Mouse (Mus musculus) limb, embryonic 14.5 days (tissue): ENCODE measurements around the gene Rictor. TPM values are rescaled to one million over a fixed set of nuclear protein-coding genes. Genes with fewer than 3 reads are reported as not detected.
A peak's percentile ranks its signal among the peaks of the same experiment; 100 is the strongest.

Experiments
- ATAC-seq: fragments of 200-750 bp; cut with Nextera tagmentation; 2 replicates; pipeline ENCODE4 v1.8.0; 2017; ENCODE audit warnings: low read depth, moderate number of reproducible peaks, moderate TSS enrichment; ENCODE audit not compliant: low FRiP score
- DNase-seq: peaks from one replicate; pipeline ENCODE4 v3.0.0-alpha.2; 2015; ENCODE audit warnings: low spot score
- H3K27ac ChIP-seq: fragments of 300-500 bp; sonication (generic); replicated peaks from 2 replicates; pipeline ENCODE4 v1.5.1; 2014; ENCODE audit warnings: low read depth, mild to moderate bottlenecking, low read length, moderate library complexity, mixed read lengths
- H3K27me3 ChIP-seq: fragments of 300-500 bp; sonication (generic); 2 replicates; pipeline ENCODE4 v1.6.1; 2014; ENCODE audit warnings: low read length, mixed read lengths; ENCODE audit not compliant: control insufficient read depth, insufficient read depth
- H3K36me3 ChIP-seq: fragments of 300-500 bp; sonication (generic); 2 replicates; pipeline ENCODE4 v1.6.1; 2014; ENCODE audit warnings: mild to moderate bottlenecking, low read length, moderate library complexity, mixed read lengths; ENCODE audit not compliant: control insufficient read depth, insufficient read depth
- H3K4me1 ChIP-seq: fragments of 300-500 bp; sonication (generic); 2 replicates; pipeline ENCODE4 v1.6.1; 2014; ENCODE audit warnings: antibody characterized with exemption, low read length, mixed read lengths; ENCODE audit not compliant: control insufficient read depth, insufficient read depth
- H3K4me2 ChIP-seq: fragments of 300-500 bp; sonication (generic); replicated peaks from 2 replicates; pipeline ENCODE4 v1.6.1; 2014; ENCODE audit warnings: low read depth, mild to moderate bottlenecking, low read length, moderate library complexity; ENCODE audit not compliant: severe bottlenecking
- H3K4me3 ChIP-seq: fragments of 300-500 bp; sonication (generic); replicated peaks from 2 replicates; pipeline ENCODE4 v1.5.1; 2014; ENCODE audit warnings: low read length
- H3K9ac ChIP-seq: fragments of 300-500 bp; sonication (generic); 2 replicates; pipeline ENCODE4 v1.6.1; 2014; ENCODE audit warnings: mild to moderate bottlenecking, low read depth, low read length, moderate library complexity; ENCODE audit not compliant: severe bottlenecking
- H3K9me3 ChIP-seq: fragments of 300-500 bp; sonication (generic); 2 replicates; pipeline ENCODE4 v1.6.1; 2016; ENCODE audit warnings: low read length; ENCODE audit not compliant: control insufficient read depth
- POLR2A ChIP-seq: fragments of 200-500 bp; IDR thresholded peaks from 2 replicates; pipeline ENCODE4 v1.8.0; 2012; ENCODE audit warnings: inconsistent platforms, mild to moderate bottlenecking, moderate library complexity, borderline replicate concordance; ENCODE audit not compliant: insufficient read depth, insufficient read length; ENCODE audit errors: extremely low read depth
- WGBS: fragments of 180-500 bp; shearing (Covaris S2); extraction: QIAGEN DNeasy Blood & Tissue Kit; methylation state at CpG from one replicate; pipeline ENCODE4 v1.1.7; 2014; 5-methylcytosine and 5-hydroxymethylcytosine counted together
- polyA plus RNA-seq, 2 experiments: library from polyadenylated mRNA; depleted of rRNA in 1 of 2; stranded (reverse) in 1 of 2; unstranded in 1 of 2; fragments of >200 nt; fragmentation: Nextera tagmentation in 1 of 2; extraction: Ambion mirVana in 1 of 2; gene quantifications; 2 replicates each; pipeline versions ENCODE4 v1.2.1 to v1.2.3; 2012 to 2014

Gene Rictor
- polyA plus RNA-seq, 2 experiments, result 12.1 to 37.8 TPM

- Histone ChIP-seq H3K27ac (no peak overlapping the region), H3K4me1 (peaks cover 18% of the 10 kb centered on the region), H3K36me3 (no peaks in the 10 kb centered on the region), H3K9ac (peak overlapping the region; percentile 90), H3K9me3 (no peaks in the 10 kb centered on the region), H3K4me3 (peak overlapping the region; percentile 67), H3K4me2 (peak overlapping the region; percentile 87), H3K27me3 (0 out of 2 replicates have a peak, but pooled peaks cover 4% of the 10 kb centered on the region)
- no peak for TF ChIP-seq POLR2A
- no peak for ATAC-seq
- no peak for DNase-seq
- WGBS, result 18% methylated on average over 8 of the region's 8 CpGs
These were observed 1.4 kb downstream of the Rictor start for GRCm38 (mm10) chr15:6709618-6710017.

- DNase-seq, result no peak
- Histone ChIP-seq H3K4me1 (peaks cover 18% of the 10 kb centered on the region), H3K27ac (no peak overlapping the region), H3K4me2 (peak overlapping the region; percentile 87; the same call in 1 of the 2 replicates), H3K9ac (no peak overlapping the region), H3K4me3 (peak overlapping the region; percentile 67; the same call in 1 of the 2 replicates), H3K36me3 (no peaks in the 10 kb centered on the region), H3K27me3 (0 out of 2 replicates have a peak, but pooled peaks cover 3% of the 10 kb centered on the region), H3K9me3 (no peaks in the 10 kb centered on the region)
- WGBS, result 78% methylated on average over 7 of the region's 7 CpGs
- no peak for TF ChIP-seq POLR2A
- ATAC-seq, result no peak
These were observed 2.2 kb downstream of the Rictor start for GRCm38 (mm10) chr15:6710341-6710740.

- no peak overlapping the region for H3K27ac ChIP-seq
- no peak overlapping the region for H3K4me3 ChIP-seq
- peaks cover 18% of the 10 kb centered on the region for H3K4me1 ChIP-seq
- no peaks in the 10 kb centered on the region for H3K27me3 ChIP-seq
- no peak overlapping the region for H3K4me2 ChIP-seq
- DNase-seq, result no peak
- no peaks in the 10 kb centered on the region for H3K36me3 ChIP-seq
- WGBS, result 72% methylated on average over 7 of the region's 7 CpGs
- no peak for TF ChIP-seq POLR2A
- H3K9me3 ChIP-seq, result no peaks in the 10 kb centered on the region
- ATAC-seq, result no peak
- no peak overlapping the region for H3K9ac ChIP-seq
These were observed 3.0 kb downstream of the Rictor start for GRCm38 (mm10) chr15:6711226-6711625.

- Histone ChIP-seq H3K27me3 (no peaks in the 10 kb centered on the region), H3K9me3 (0 out of 2 replicates have a peak, but pooled peaks cover 2% of the 10 kb centered on the region), H3K9ac (no peak overlapping the region), H3K4me1 (peaks cover 17% of the 10 kb centered on the region), H3K4me3 (no peak overlapping the region), H3K27ac (no peak overlapping the region), H3K36me3 (no peaks in the 10 kb centered on the region), H3K4me2 (no peak overlapping the region)
- WGBS, result 50% methylated on average over 7 of the region's 7 CpGs
- no peak for DNase-seq
- ATAC-seq, result no peak
- TF ChIP-seq POLR2A, result no peak
These were observed 6.6 kb downstream of the Rictor start for GRCm38 (mm10) chr15:6714819-6715218.

GRCm38 (mm10) chr15:6715237-6715636 lies 7.1 kb downstream of the Rictor start:
- Histone ChIP-seq H3K4me1 (peaks cover 15% of the 10 kb centered on the region; the same call in 1 of the 2 replicates), H3K27ac (no peak overlapping the region), H3K4me2 (no peak overlapping the region), H3K27me3 (no peaks in the 10 kb centered on the region), H3K9me3 (0 out of 2 replicates have a peak, but pooled peaks cover 4% of the 10 kb centered on the region), H3K4me3 (no peak overlapping the region), H3K9ac (no peak overlapping the region), H3K36me3 (no peaks in the 10 kb centered on the region)
- WGBS, result 70% methylated on average over 6 of the region's 6 CpGs
- ATAC-seq, result no peak
- TF ChIP-seq POLR2A, result no peak
- DNase-seq, result no peak

GRCm38 (mm10) chr15:6721385-6721784 lies 13.2 kb downstream of the Rictor start:
- Histone ChIP-seq H3K27ac (no peak overlapping the region), H3K4me1 (peaks cover 9% of the 10 kb centered on the region; the same call in 1 of the 2 replicates), H3K36me3 (no peaks in the 10 kb centered on the region), H3K9me3 (0 out of 2 replicates have a peak, but pooled peaks cover 4% of the 10 kb centered on the region), H3K27me3 (no peaks in the 10 kb centered on the region), H3K4me2 (no peak overlapping the region), H3K4me3 (no peak overlapping the region), H3K9ac (no peak overlapping the region)
- TF ChIP-seq POLR2A, result no peak
- DNase-seq (no peak), ATAC-seq (no peak)
- WGBS, result 82% methylated on average over 2 of the region's 2 CpGs
